In the genomic region with DNA sequence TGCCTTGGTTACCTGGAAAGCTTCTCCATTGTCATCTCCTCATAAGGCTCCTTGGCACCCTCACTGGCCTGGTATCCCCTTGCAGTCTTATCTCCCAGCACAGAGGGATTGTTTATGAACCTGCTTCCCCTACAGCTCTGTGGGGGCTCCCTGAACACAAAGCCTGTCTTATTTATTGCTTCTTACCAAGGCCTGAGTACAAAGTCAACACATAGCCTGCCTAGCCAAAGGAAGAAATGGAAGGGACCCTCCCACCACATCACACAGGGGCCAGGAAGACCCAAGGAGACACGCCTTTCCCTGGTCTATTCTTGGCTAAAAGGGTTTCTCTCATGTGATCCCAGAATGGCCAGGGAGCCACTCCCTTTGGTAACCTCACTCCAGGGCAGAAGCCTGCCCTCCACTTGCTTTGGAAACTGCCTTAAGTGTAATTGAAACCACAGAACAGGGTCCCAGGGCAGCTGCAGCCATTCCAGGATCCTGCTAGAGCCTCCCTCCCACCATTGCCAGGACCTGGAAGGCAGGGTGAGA, we compare ENCODE assay signal across 8 mouse cellular contexts. TPM values are rescaled to one million over a fixed set of nuclear protein-coding genes. Genes with fewer than 3 reads are reported as not detected.
A peak's percentile ranks its signal among the peaks of the same experiment; 100 is the strongest.
DNase-seq lines count a peak whose midpoint lies in the region; ATAC-seq and TF ChIP-seq lines count a peak whose summit lies in the region.

No protein-coding gene starts in this region.

- peak overlapping the region; percentile 76 for H3K27ac ChIP-seq in left cerebral cortex, adult 2 months
- H3K27ac ChIP-seq in heart, embryonic 10.5 days = peak overlapping the region; percentile 77
- 0 out of 2 replicates have a peak overlapping the region, but pooled peaks have one; percentile 0 for H3K27ac ChIP-seq in midbrain, embryonic 15.5 days

- H3K4me2 ChIP-seq in midbrain, embryonic 15.5 days = no peak overlapping the region

- no peaks in the 10 kb centered on the region for H3K9me3 ChIP-seq in heart, embryonic 10.5 days
- H3K9me3 ChIP-seq in midbrain, embryonic 15.5 days = no peaks in the 10 kb centered on the region

- no peak for DNase-seq in left cerebral cortex, adult 2 months (ENCODE audit: extremely low spot score in 1 of 2, low spot score in 2 of 2)
- DNase-seq in left cerebral cortex, postnatal 36 days (ENCODE audit: low spot score in 2 of 2) = no peak
- no peak for DNase-seq in heart, embryonic 10.5 days (ENCODE audit: low spot score)
- DNase-seq in kidney, adult 9 months = peak; percentile 61
- DNase-seq in right cerebral cortex, postnatal 36 days (ENCODE audit: low spot score in 2 of 2) = no peak
- no peak for DNase-seq in spleen, adult 18-20 months

- H3K9ac ChIP-seq in midbrain, embryonic 15.5 days = no peak overlapping the region

- H3K4me1 ChIP-seq in heart, embryonic 10.5 days = peaks cover 30% of the 10 kb centered on the region
- H3K4me1 ChIP-seq in midbrain, embryonic 15.5 days = peaks cover 13% of the 10 kb centered on the region

- WGBS in heart, embryonic 10.5 days = 9% methylated on average over 1 of the region's 1 CpGs
- WGBS in midbrain, embryonic 15.5 days = 39% methylated on average over 1 of the region's 1 CpGs

- intact Hi-C loops in left cerebral cortex, adult 2 months (cut with DNase I) = no loop called here
- intact Hi-C loops in left cerebral cortex, postnatal 36 days (cut with DNase I) = no loop called here

- H3K27me3 ChIP-seq in heart, embryonic 10.5 days (ENCODE audit: insufficient read depth, poor library complexity, severe bottlenecking) = peaks cover 4% of the 10 kb centered on the region; the same call in 1 of the 2 replicates
- H3K27me3 ChIP-seq in midbrain, embryonic 15.5 days (replicated peaks) = no peaks in the 10 kb centered on the region

- ATAC-seq in midbrain, embryonic 15.5 days (replicated peaks) = no peak
- ATAC-seq in CD4-positive, CD25-positive, alpha-beta regulatory T cell, adult 4 months = no peak

- H3K36me3 ChIP-seq in heart, embryonic 10.5 days = peaks cover 5% of the 10 kb centered on the region; the same call in 1 of the 2 replicates
- H3K36me3 ChIP-seq in midbrain, embryonic 15.5 days (replicated peaks) = no peaks in the 10 kb centered on the region

- H3K4me3 ChIP-seq in left cerebral cortex, adult 2 months = no peak overlapping the region
- no peak overlapping the region for H3K4me3 ChIP-seq in heart, embryonic 10.5 days
- no peak overlapping the region for H3K4me3 ChIP-seq in midbrain, embryonic 15.5 days

- TF ChIP-seq CTCF in left cerebral cortex, adult 2 months (IDR thresholded peaks at IDR 0.05) = no peak

RNA-seq across cellular contexts. Expression of gene Pcif1, which starts 4.8 kb away (rescaled TPM):
- 10 to 100 TPM; 44.8 to 48.8 TPM for total RNA-seq in left cerebral cortex, adult 2 months (2021)
- 10 to 100 TPM; 42.8 to 46.7 TPM for total RNA-seq in left cerebral cortex, postnatal 36 days (2021)
- polyA plus RNA-seq in heart, embryonic 10.5 days (2016; fragmentation: Nextera tagmentation; extraction: Ambion mirVana) = 57.9 and 61.5 TPM in 2 replicates
- polyA plus RNA-seq in midbrain, embryonic 15.5 days (2015; fragmentation: Nextera tagmentation; extraction: Ambion mirVana) = 85.3 and 93.1 TPM in 2 replicates
- 100 to 1,000 TPM; 106 to 115 TPM for polyA plus RNA-seq in CD4-positive, CD25-positive, alpha-beta regulatory T cell, adult 4 months (2017; shearing (Covaris generic))

RNA-seq across cellular contexts. Expression of gene Pltp, which starts 16.8 kb away (rescaled TPM):
- 10 to 100 TPM; 78.1 to 82.4 TPM for total RNA-seq in left cerebral cortex, adult 2 months (2021)
- total RNA-seq in left cerebral cortex, postnatal 36 days (2021) = 10 to 100 TPM; 81.9 to 86.4 TPM
- 8.1 and 12.6 TPM in 2 replicates for polyA plus RNA-seq in heart, embryonic 10.5 days (2016; fragmentation: Nextera tagmentation; extraction: Ambion mirVana)
- 105 and 121 TPM in 2 replicates for polyA plus RNA-seq in midbrain, embryonic 15.5 days (2015; fragmentation: Nextera tagmentation; extraction: Ambion mirVana)
- polyA plus RNA-seq in CD4-positive, CD25-positive, alpha-beta regulatory T cell, adult 4 months (2017; shearing (Covaris generic)) = under 1 TPM; 0.34 to 0.98 TPM

RNA-seq across cellular contexts. Expression of gene Zfp335, which starts 37.3 kb away (rescaled TPM):
- 10 to 100 TPM; 27.2 to 28.0 TPM for total RNA-seq in left cerebral cortex, adult 2 months (2021)
- 10 to 100 TPM; 22.6 to 28.5 TPM for total RNA-seq in left cerebral cortex, postnatal 36 days (2021)
- polyA plus RNA-seq in heart, embryonic 10.5 days (2016; fragmentation: Nextera tagmentation; extraction: Ambion mirVana) = 12.6 and 13.5 TPM in 2 replicates
- 17.8 and 18.9 TPM in 2 replicates for polyA plus RNA-seq in midbrain, embryonic 15.5 days (2015; fragmentation: Nextera tagmentation; extraction: Ambion mirVana)
- polyA plus RNA-seq in CD4-positive, CD25-positive, alpha-beta regulatory T cell, adult 4 months (2017; shearing (Covaris generic)) = 1 to 10 TPM; 5.6 to 8.2 TPM

RNA-seq across cellular contexts. Expression of gene Neurl2, which starts 41.0 kb away (rescaled TPM):
- total RNA-seq in left cerebral cortex, adult 2 months (2021) = 1 to 10 TPM; 3.9 to 5.3 TPM
- total RNA-seq in left cerebral cortex, postnatal 36 days (2021) = 1 to 10 TPM; 3.8 to 5.3 TPM
- polyA plus RNA-seq in heart, embryonic 10.5 days (2016; fragmentation: Nextera tagmentation; extraction: Ambion mirVana) = 28.2 and 55.0 TPM in 2 replicates
- 6.4 and 6.6 TPM in 2 replicates for polyA plus RNA-seq in midbrain, embryonic 15.5 days (2015; fragmentation: Nextera tagmentation; extraction: Ambion mirVana)
- polyA plus RNA-seq in CD4-positive, CD25-positive, alpha-beta regulatory T cell, adult 4 months (2017; shearing (Covaris generic)) = 1 to 10 TPM in 1 of 2 experiments, under 1 TPM in 1; 0.65 to 1.6 TPM

RNA-seq across cellular contexts. Expression of gene Ctsa, which starts 41.6 kb away (rescaled TPM):
- 10 to 100 TPM; 89.5 to 96.2 TPM for total RNA-seq in left cerebral cortex, adult 2 months (2021)
- total RNA-seq in left cerebral cortex, postnatal 36 days (2021) = 100 to 1,000 TPM; 104 to 105 TPM
- polyA plus RNA-seq in heart, embryonic 10.5 days (2016; fragmentation: Nextera tagmentation; extraction: Ambion mirVana) = 138 and 149 TPM in 2 replicates
- polyA plus RNA-seq in midbrain, embryonic 15.5 days (2015; fragmentation: Nextera tagmentation; extraction: Ambion mirVana) = 101 and 109 TPM in 2 replicates
- polyA plus RNA-seq in CD4-positive, CD25-positive, alpha-beta regulatory T cell, adult 4 months (2017; shearing (Covaris generic)) = 100 to 1,000 TPM; 211 to 247 TPM

Comparison
In these comparisons a context has a peak if more than half of its experiments do, and no peak if none do; other contexts are left out.
1. H3K27ac ChIP-seq: peak in every context shown above with its lines; median percentile 77 in heart, embryonic 10.5 days; 76 in left cerebral cortex, adult 2 months; 0 in midbrain, embryonic 15.5 days.